Mouse (Mus musculus): Measurements from ENCODE around the gene Lrrc56. TPM values are rescaled to one million over a fixed set of nuclear protein-coding genes. Genes with fewer than 3 reads are reported as not detected.

Gene Lrrc56
- polyA plus RNA-seq, 1 experiment from 2014 or later, result 9.5 TPM

GRCm38 (mm10) chr7:141210606-141211131 is 16.7 kb downstream of the Lrrc56 start:
- Histone ChIP-seq H3K9ac (ENCODE audit: low read depth, low read length) (no peak overlapping the region; the same call in 1 of the 2 replicates), H3K9me3 (replicated peaks; ENCODE audit: control insufficient read depth, low read length) (no peaks in the 10 kb centered on the region), H3K27ac (ENCODE audit: low read length) (peak overlapping the region; percentile 87), H3K4me1 (ENCODE audit: control insufficient read depth, low read depth, low read length) (peaks cover 72% of the 10 kb centered on the region), H3K4me3 (ENCODE audit: low read depth, low read length) (no peak overlapping the region), H3K4me2 (ENCODE audit: low read depth, low read length) (no peak overlapping the region), H3K36me3 (ENCODE audit: control insufficient read depth, insufficient read depth) (no peaks in the 10 kb centered on the region), H3K27me3 (ENCODE audit: control insufficient read depth, insufficient read depth, low read depth, low read length) (no peaks in the 10 kb centered on the region)
- no peak for ATAC-seq (ENCODE audit: low read depth)
- WGBS (ENCODE audit: insufficient replicate concordance), result 83% methylated on average over 14 of the region's 14 CpGs

- H3K4me1 ChIP-seq (ENCODE audit: control insufficient read depth, low read depth, low read length), result peaks cover 73% of the 10 kb centered on the region
These were observed 19.2 kb downstream of the Lrrc56 start for GRCm38 (mm10) chr7:141213133-141213532.

GRCm38 (mm10) chr7:141213605-141214235 is 19.8 kb downstream of the Lrrc56 start, which contains the start of gene Lmntd2:
Lmntd2 (minus strand) TSS chr7:141214080.
- H3K36me3 ChIP-seq (ENCODE audit: control insufficient read depth, insufficient read depth), result peaks cover 2% of the 10 kb centered on the region; the same call in 1 of the 2 replicates
- H3K27ac ChIP-seq (ENCODE audit: low read length), result peak within 1 kb of the TSS; percentile 94
- H3K4me1 ChIP-seq (ENCODE audit: control insufficient read depth, low read depth, low read length), result peaks cover 75% of the 10 kb centered on the region
- H3K9ac ChIP-seq (ENCODE audit: low read depth, low read length), result peak within 1 kb of the TSS; percentile 67
- peak within 1 kb of the TSS; percentile 100 for H3K4me2 ChIP-seq (ENCODE audit: low read depth, low read length)
- ATAC-seq (ENCODE audit: low read depth), result no peak
- H3K9me3 ChIP-seq (replicated peaks; ENCODE audit: control insufficient read depth, low read length), result no peaks in the 10 kb centered on the region
- WGBS (ENCODE audit: insufficient replicate concordance), result 83% methylated on average over 11 of the region's 11 CpGs
- H3K27me3 ChIP-seq (ENCODE audit: control insufficient read depth, insufficient read depth, low read depth, low read length), result no peaks in the 10 kb centered on the region
- peak within 1 kb of the TSS; percentile 80 for H3K4me3 ChIP-seq (ENCODE audit: low read depth, low read length)

More at GRCm38 (mm10) chr7:141213133-141213532, 19.2 kb downstream of the Lrrc56 start:
- Histone ChIP-seq H3K36me3 (ENCODE audit: control insufficient read depth, insufficient read depth) (peaks cover 2% of the 10 kb centered on the region; the same call in 1 of the 2 replicates), H3K4me3 (ENCODE audit: low read depth, low read length) (no peak overlapping the region), H3K27ac (ENCODE audit: low read length) (no peak overlapping the region), H3K4me2 (ENCODE audit: low read depth, low read length) (no peak overlapping the region), H3K9me3 (replicated peaks; ENCODE audit: control insufficient read depth, low read length) (no peaks in the 10 kb centered on the region), H3K9ac (ENCODE audit: low read depth, low read length) (no peak overlapping the region), H3K27me3 (ENCODE audit: control insufficient read depth, insufficient read depth, low read depth, low read length) (no peaks in the 10 kb centered on the region)
- ATAC-seq (ENCODE audit: low read depth), result no peak
- 85% methylated on average over 3 of the region's 3 CpGs for WGBS (ENCODE audit: insufficient replicate concordance)

- Histone ChIP-seq H3K27ac (ENCODE audit: low read length) (peak overlapping the region; percentile 94; the same call in 1 of the 2 replicates), H3K36me3 (ENCODE audit: control insufficient read depth, insufficient read depth) (peaks cover 2% of the 10 kb centered on the region; the same call in 1 of the 2 replicates), H3K4me3 (ENCODE audit: low read depth, low read length) (no peak overlapping the region), H3K4me2 (ENCODE audit: low read depth, low read length) (no peak overlapping the region), H3K4me1 (ENCODE audit: control insufficient read depth, low read depth, low read length) (peaks cover 74% of the 10 kb centered on the region), H3K27me3 (ENCODE audit: control insufficient read depth, insufficient read depth, low read depth, low read length) (no peaks in the 10 kb centered on the region), H3K9ac (ENCODE audit: low read depth, low read length) (no peak overlapping the region), H3K9me3 (replicated peaks; ENCODE audit: control insufficient read depth, low read length) (no peaks in the 10 kb centered on the region)
- 64% methylated on average over 3 of the region's 3 CpGs for WGBS (ENCODE audit: insufficient replicate concordance)
- no peak for ATAC-seq (ENCODE audit: low read depth)
These were observed 20.4 kb downstream of the Lrrc56 start for GRCm38 (mm10) chr7:141214310-141214709.

GRCm38 (mm10) chr7:141215101-141215879 is 21.3 kb downstream of the Lrrc56 start, which contains the start of gene Rassf7:
Rassf7 (plus strand) TSS chr7:141215860.
- peak; percentile 94 for ATAC-seq (ENCODE audit: low read depth)
- Histone ChIP-seq H3K9ac (ENCODE audit: low read depth, low read length) (peak within 1 kb of the TSS; percentile 88), H3K27ac (ENCODE audit: low read length) (peak within 1 kb of the TSS; percentile 94), H3K4me1 (ENCODE audit: control insufficient read depth, low read depth, low read length) (peaks cover 74% of the 10 kb centered on the region), H3K4me2 (ENCODE audit: low read depth, low read length) (peak within 1 kb of the TSS; percentile 100), H3K27me3 (ENCODE audit: control insufficient read depth, insufficient read depth, low read depth, low read length) (no peaks in the 10 kb centered on the region), H3K9me3 (replicated peaks; ENCODE audit: control insufficient read depth, low read length) (no peaks in the 10 kb centered on the region), H3K36me3 (ENCODE audit: control insufficient read depth, insufficient read depth) (peaks cover 2% of the 10 kb centered on the region; the same call in 1 of the 2 replicates), H3K4me3 (ENCODE audit: low read depth, low read length) (peak within 1 kb of the TSS; percentile 80)
- WGBS (ENCODE audit: insufficient replicate concordance), result 5% methylated on average over 38 of the region's 41 CpGs

- Histone ChIP-seq H3K36me3 (ENCODE audit: control insufficient read depth, insufficient read depth) (peaks cover 2% of the 10 kb centered on the region; the same call in 1 of the 2 replicates), H3K9ac (ENCODE audit: low read depth, low read length) (peak overlapping the region; percentile 88), H3K9me3 (replicated peaks; ENCODE audit: control insufficient read depth, low read length) (no peaks in the 10 kb centered on the region), H3K27ac (ENCODE audit: low read length) (peak overlapping the region; percentile 94), H3K4me3 (ENCODE audit: low read depth, low read length) (peak overlapping the region; percentile 80), H3K27me3 (ENCODE audit: control insufficient read depth, insufficient read depth, low read depth, low read length) (no peaks in the 10 kb centered on the region), H3K4me1 (ENCODE audit: control insufficient read depth, low read depth, low read length) (peaks cover 73% of the 10 kb centered on the region), H3K4me2 (ENCODE audit: low read depth, low read length) (peak overlapping the region; percentile 100)
- WGBS (ENCODE audit: insufficient replicate concordance), result 1% methylated on average over 41 of the region's 42 CpGs
- peak; percentile 45 for ATAC-seq (ENCODE audit: low read depth)
These were observed 22.1 kb downstream of the Lrrc56 start for GRCm38 (mm10) chr7:141215880-141216733.

- H3K9me3 ChIP-seq (replicated peaks; ENCODE audit: control insufficient read depth, low read length), result no peaks in the 10 kb centered on the region
- 83% methylated on average over 11 of the region's 11 CpGs for WGBS (ENCODE audit: insufficient replicate concordance)
These were observed 22.9 kb downstream of the Lrrc56 start for GRCm38 (mm10) chr7:141216894-141217293.

GRCm38 (mm10) chr7:141217343-141218013 is 23.5 kb downstream of the Lrrc56 start:
- ATAC-seq (ENCODE audit: low read depth), result no peak

More at GRCm38 (mm10) chr7:141216894-141217293, 22.9 kb downstream of the Lrrc56 start:
- peak overlapping the region; percentile 100 for H3K4me2 ChIP-seq (ENCODE audit: low read depth, low read length)
- no peaks in the 10 kb centered on the region for H3K27me3 ChIP-seq (ENCODE audit: control insufficient read depth, insufficient read depth, low read depth, low read length)
- no peak for ATAC-seq (ENCODE audit: low read depth)
- peak overlapping the region; percentile 94 for H3K27ac ChIP-seq (ENCODE audit: low read length)
- peak overlapping the region; percentile 80 for H3K4me3 ChIP-seq (ENCODE audit: low read depth, low read length)
- H3K9ac ChIP-seq (ENCODE audit: low read depth, low read length), result peak overlapping the region; percentile 88
- peaks cover 76% of the 10 kb centered on the region for H3K4me1 ChIP-seq (ENCODE audit: control insufficient read depth, low read depth, low read length)
- H3K36me3 ChIP-seq (ENCODE audit: control insufficient read depth, insufficient read depth), result peaks cover 2% of the 10 kb centered on the region; the same call in 1 of the 2 replicates

More at GRCm38 (mm10) chr7:141217343-141218013, 23.5 kb downstream of the Lrrc56 start:
- peak overlapping the region; percentile 94 for H3K27ac ChIP-seq (ENCODE audit: low read length)
- peak overlapping the region; percentile 80 for H3K4me3 ChIP-seq (ENCODE audit: low read depth, low read length)
- peaks cover 2% of the 10 kb centered on the region; the same call in 1 of the 2 replicates for H3K36me3 ChIP-seq (ENCODE audit: control insufficient read depth, insufficient read depth)
- H3K27me3 ChIP-seq (ENCODE audit: control insufficient read depth, insufficient read depth, low read depth, low read length), result no peaks in the 10 kb centered on the region
- H3K4me2 ChIP-seq (ENCODE audit: low read depth, low read length), result peak overlapping the region; percentile 100
- no peaks in the 10 kb centered on the region for H3K9me3 ChIP-seq (replicated peaks; ENCODE audit: control insufficient read depth, low read length)
- peak overlapping the region; percentile 7; the same call in 1 of the 2 replicates for H3K9ac ChIP-seq (ENCODE audit: low read depth, low read length)
- 87% methylated on average over 17 of the region's 17 CpGs for WGBS (ENCODE audit: insufficient replicate concordance)
- H3K4me1 ChIP-seq (ENCODE audit: control insufficient read depth, low read depth, low read length), result peaks cover 78% of the 10 kb centered on the region
